Mouse (Mus musculus) cerebellum, postnatal 14 days (tissue): ENCODE measurements around the gene Plekhm3.

Experiments
- DNase-seq, 2 experiments: peaks; one replicate each; pipeline ENCODE4 v3.0.0; 2021; ENCODE audit warnings: mixed read lengths in 2 of 2

Gene Plekhm3

GRCm38 (mm10) chr1:64817709-64818108 lies 138.9 kb downstream of the Plekhm3 start:
- peak; percentile 76 to 90 for DNase-seq

- no peak for DNase-seq
Observed at GRCm38 (mm10) chr1:64813182-64813581, 143.4 kb downstream of the Plekhm3 start.

GRCm38 (mm10) chr1:64811956-64812355 lies 144.7 kb downstream of the Plekhm3 start:
- no peak for DNase-seq

- no peak for DNase-seq
Observed at GRCm38 (mm10) chr1:64809085-64809484, 147.5 kb downstream of the Plekhm3 start.

- DNase-seq = no peak
Observed at GRCm38 (mm10) chr1:64807766-64808165, 148.9 kb downstream of the Plekhm3 start.

GRCm38 (mm10) chr1:64805217-64805616 lies 151.4 kb downstream of the Plekhm3 start:
- no peak for DNase-seq

GRCm38 (mm10) chr1:64802631-64803030 lies 154.0 kb downstream of the Plekhm3 start:
- no peak for DNase-seq

- DNase-seq = no peak
Observed at GRCm38 (mm10) chr1:64797621-64798020, 159.0 kb downstream of the Plekhm3 start.

- no peak for DNase-seq
Observed at GRCm38 (mm10) chr1:64796867-64797582, 159.6 kb downstream of the Plekhm3 start.

- DNase-seq = peak; percentile 56 to 77
Observed at GRCm38 (mm10) chr1:64795284-64796040, 161.2 kb downstream of the Plekhm3 start.

- DNase-seq = no peak
Observed at GRCm38 (mm10) chr1:64794096-64794495, 162.5 kb downstream of the Plekhm3 start.

- DNase-seq = no peak
Observed at GRCm38 (mm10) chr1:64793234-64793530, 163.4 kb downstream of the Plekhm3 start.

GRCm38 (mm10) chr1:64792521-64793233 lies 163.9 kb downstream of the Plekhm3 start:
- no peak for DNase-seq

- peak; percentile 40 to 72 for DNase-seq
Observed at GRCm38 (mm10) chr1:64791826-64792225, 164.8 kb downstream of the Plekhm3 start.

GRCm38 (mm10) chr1:64790806-64791790 lies 165.5 kb downstream of the Plekhm3 start:
- peak; percentile 57 to 86 for DNase-seq

GRCm38 (mm10) chr1:64787701-64788515 lies 168.7 kb downstream of the Plekhm3 start:
- peak; percentile 39 to 51 for DNase-seq

- DNase-seq = no peak
Observed at GRCm38 (mm10) chr1:64779863-64780262, 176.8 kb downstream of the Plekhm3 start.

- no peak for DNase-seq
Observed at GRCm38 (mm10) chr1:64779415-64779814, 177.2 kb downstream of the Plekhm3 start.

- DNase-seq = no peak
Observed at GRCm38 (mm10) chr1:64773305-64773704, 183.3 kb downstream of the Plekhm3 start.

- no peak for DNase-seq
Observed at GRCm38 (mm10) chr1:64770169-64770568, 186.5 kb downstream of the Plekhm3 start.

GRCm38 (mm10) chr1:64761646-64762045 lies 195.0 kb downstream of the Plekhm3 start:
- DNase-seq = no peak

GRCm38 (mm10) chr1:64757766-64758165 lies 198.9 kb downstream of the Plekhm3 start:
- no peak for DNase-seq
